Mouse (Mus musculus) ES-E14 (cell line): ENCODE measurements around the gene Ormdl2.

Source experiments
- CHD2 ChIP-seq: IDR thresholded peaks from 2 replicates; pipeline ENCODE4 v1.6.1; 2014; ENCODE audit warnings: mild to moderate bottlenecking, low read depth, low read length, inconsistent platforms
- HCFC1 ChIP-seq: IDR thresholded peaks from 2 replicates; pipeline ENCODE4 v1.6.1; 2012; ENCODE audit warnings: low read length, inconsistent platforms, borderline replicate concordance; ENCODE audit not compliant: insufficient read depth
- MAFK ChIP-seq: IDR thresholded peaks from 2 replicates; pipeline ENCODE4 v1.6.1; 2014; ENCODE audit warnings: mild to moderate bottlenecking, low read depth, low read length, inconsistent platforms; ENCODE audit not compliant: insufficient read depth
- ZC3H11A ChIP-seq: IDR thresholded peaks from 2 replicates; pipeline ENCODE4 v1.6.1; 2012; ENCODE audit warnings: low read depth, mild to moderate bottlenecking, inconsistent platforms, low read length, borderline replicate concordance
- ZNF384 ChIP-seq: IDR thresholded peaks from 2 replicates; pipeline ENCODE4 v1.6.1; 2012; ENCODE audit warnings: low read depth, low read length, inconsistent platforms

DNA sequence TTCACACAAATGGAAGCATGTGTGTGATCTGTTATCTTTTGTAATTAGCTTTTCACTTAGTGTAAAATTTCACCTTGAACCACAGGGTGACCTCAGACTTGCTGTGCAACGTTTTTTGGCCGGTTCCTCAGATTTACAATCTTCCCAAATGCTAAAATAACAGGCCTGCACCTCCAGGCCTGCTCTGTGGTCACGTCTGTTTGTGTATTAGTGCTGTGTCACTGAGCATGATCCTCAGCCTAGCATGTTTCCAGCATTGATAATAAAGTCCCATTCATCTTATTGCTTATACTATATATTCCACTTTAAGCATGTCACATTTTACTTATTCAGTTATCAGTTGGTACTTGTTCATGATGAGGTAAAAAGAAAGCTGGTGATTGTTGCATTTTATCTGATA, 28.9 kb upstream of the Ormdl2 start:
- no peak for TF ChIP-seq ZNF384
- no peak for TF ChIP-seq CHD2
- no peak for TF ChIP-seq MAFK
- TF ChIP-seq ZC3H11A = no peak
- no peak for TF ChIP-seq HCFC1
